Mouse (Mus musculus): ENCODE data around the gene Pnmt. TPM values are rescaled to one million over a fixed set of nuclear protein-coding genes. Genes with fewer than 3 reads are reported as not detected.

Gene Pnmt
- total and polyA plus RNA-seq, 3 experiments = not detected

- peak; percentile 90 for DNase-seq (ENCODE audit: low read depth, low spot score)
- H3K79me2 ChIP-seq (ENCODE audit: control insufficient read depth, insufficient read depth, low read length, poor library complexity) = peaks cover 5% of the 10 kb centered on the region
- peak overlapping the region; percentile 54 to 66 for H3K4me3 ChIP-seq (ENCODE audit: control insufficient read depth in 1 of 2, insufficient read depth in 1 of 2, low read depth in 2 of 2, low read length in 2 of 2)
- H3K27ac ChIP-seq (ENCODE audit: control insufficient read depth, low read depth, low read length) = no peak overlapping the region
- H3K4me1 ChIP-seq (ENCODE audit: control insufficient read depth in 1 of 2, insufficient read depth in 2 of 2, low read length in 2 of 2) = peaks cover 4 to 27% of the 10 kb centered on the region in 2 experiments; a peak in 3 of 4 replicates
- H3K9ac ChIP-seq (ENCODE audit: control insufficient read depth, low read depth, low read length, poor library complexity, severe bottlenecking) = peak overlapping the region; percentile 45; the same call in 1 of the 2 replicates
- peaks cover 0 to 11% of the 10 kb centered on the region in 2 experiments; a peak in 2 of 4 replicates for H3K36me3 ChIP-seq (ENCODE audit: control insufficient read depth in 1 of 2, insufficient read depth in 2 of 2, low read length in 2 of 2)
- H3K9me3 ChIP-seq (replicated peaks; ENCODE audit: insufficient read depth, low read length) = no peaks in the 10 kb centered on the region
- H3K27me3 ChIP-seq (ENCODE audit: control insufficient read depth in 1 of 2, insufficient read depth in 2 of 2, low read length in 2 of 2) = no peaks in the 10 kb centered on the region
- no peak for TF ChIP-seq POLR2A (IDR thresholded peaks at IDR 0.05; ENCODE audit: control insufficient read depth in 1 of 2, insufficient read depth in 1 of 2, low read depth in 1 of 2, low read length in 2 of 2, poor library complexity in 1 of 2)
- TF ChIP-seq ZC3H11A (IDR thresholded peaks at IDR 0.05; ENCODE audit: low read depth, low read length) = peak; percentile 33; the same call in 1 of the 2 replicates
- TF ChIP-seq CHD2 (IDR thresholded peaks at IDR 0.05; ENCODE audit: low read length) = no peak
- peak; percentile 53; the same call in 1 of the 2 replicates for TF ChIP-seq MXI1 (IDR thresholded peaks at IDR 0.05; ENCODE audit: low read depth, low read length)
- TF ChIP-seq EP300 (IDR thresholded peaks at IDR 0.05; ENCODE audit: low read depth in 1 of 2, low read length in 2 of 2) = peak in 1 of 2 experiments; percentile 7; a peak in 1 of 4 replicates
- TF ChIP-seq POLR2AphosphoS5 (IDR thresholded peaks at IDR 0.05; ENCODE audit: borderline replicate concordance, low read depth, low read length) = no peak
- TF ChIP-seq ZKSCAN1 (IDR thresholded peaks at IDR 0.05; ENCODE audit: low read depth, low read length) = no peak
- TF ChIP-seq TAL1 (IDR thresholded peaks at IDR 0.05; ENCODE audit: low read length) = no peak
- no peak for TF ChIP-seq JUND (IDR thresholded peaks at IDR 0.05; ENCODE audit: low read depth, low read length)
- no peak for TF ChIP-seq UBTF (IDR thresholded peaks at IDR 0.05; ENCODE audit: borderline replicate concordance, insufficient read depth, low read depth, low read length)
- TF ChIP-seq TBP (IDR thresholded peaks at IDR 0.05; ENCODE audit: low read depth, low read length) = no peak
- no peak for TF ChIP-seq RCOR1 (IDR thresholded peaks at IDR 0.05; ENCODE audit: low read depth, low read length)
- no peak for TF ChIP-seq ETS1 (IDR thresholded peaks at IDR 0.05; ENCODE audit: low read depth, low read length)
- TF ChIP-seq USF1 (IDR thresholded peaks at IDR 0.05; ENCODE audit: low read depth, low read length) = no peak
- TF ChIP-seq MAX (IDR thresholded peaks at IDR 0.05; ENCODE audit: low read length) = no peak
- no peak for TF ChIP-seq GABPA (IDR thresholded peaks at IDR 0.05; ENCODE audit: low read depth, low read length)
- TF ChIP-seq SMC3 (IDR thresholded peaks at IDR 0.05; ENCODE audit: low read depth, low read length) = peak; percentile 73
- TF ChIP-seq NELFE (IDR thresholded peaks at IDR 0.05; ENCODE audit: low read depth, low read length) = no peak
- no peak for TF ChIP-seq CHD1 (IDR thresholded peaks at IDR 0.05; ENCODE audit: low read depth, low read length)
- no peak for TF ChIP-seq GATA1 (IDR thresholded peaks at IDR 0.05; ENCODE audit: low read depth, low read length)
- no peak for TF ChIP-seq ZMIZ1 (IDR thresholded peaks at IDR 0.05; ENCODE audit: low read depth, low read length)
- TF ChIP-seq TCF12 (IDR thresholded peaks at IDR 0.05; ENCODE audit: low read depth, low read length) = no peak
- no peak for TF ChIP-seq USF2 (IDR thresholded peaks at IDR 0.05; ENCODE audit: borderline replicate concordance in 1 of 2, insufficient read depth in 1 of 2, low read depth in 1 of 2, low read length in 2 of 2)
- TF ChIP-seq BHLHE40 (IDR thresholded peaks at IDR 0.05; ENCODE audit: borderline replicate concordance, low read depth, low read length) = peak; percentile 28; the same call in 1 of the 2 replicates
- TF ChIP-seq NRF1 (IDR thresholded peaks at IDR 0.05; ENCODE audit: insufficient read depth, low read depth, low read length, poor library complexity, severe bottlenecking) = no peak
- 0 out of 2 replicates have a peak, but pooled peaks have one; percentile 43 for TF ChIP-seq MYC (IDR thresholded peaks at IDR 0.05; ENCODE audit: low read depth, low read length)
- no peak for TF ChIP-seq MAFK (IDR thresholded peaks at IDR 0.05; ENCODE audit: borderline replicate concordance, low read depth, low read length)
- no peak for TF ChIP-seq MEF2A (IDR thresholded peaks at IDR 0.05; ENCODE audit: extremely low read depth, insufficient replicate concordance, low read depth, low read length, poor library complexity, severe bottlenecking)
- no peak for TF ChIP-seq KAT2A (conservative IDR thresholded peaks at IDR 0.05; ENCODE audit: low read depth, low read length)
- no peak for TF ChIP-seq E2F4 (IDR thresholded peaks at IDR 0.05; ENCODE audit: borderline replicate concordance, low read depth, low read length)
- TF ChIP-seq SIN3A (IDR thresholded peaks at IDR 0.05; ENCODE audit: low read length) = peak; percentile 67; the same call in 1 of the 2 replicates
- TF ChIP-seq ELF1 (IDR thresholded peaks at IDR 0.05; ENCODE audit: low read depth, low read length) = no peak
- no peak for TF ChIP-seq MYB (IDR thresholded peaks at IDR 0.05; ENCODE audit: low read depth, low read length)
- TF ChIP-seq RAD21 (IDR thresholded peaks at IDR 0.05; ENCODE audit: low read depth, low read length) = peak; percentile 64
- no peak for TF ChIP-seq POLR2AphosphoS2 (IDR thresholded peaks at IDR 0.05; ENCODE audit: low read length)
- peak; percentile 46; the same call in 1 of the 2 replicates for TF ChIP-seq HCFC1 (IDR thresholded peaks at IDR 0.05; ENCODE audit: low read depth, low read length)
- TF ChIP-seq CTCF (IDR thresholded peaks at IDR 0.05 in 2 of 3, conservative IDR thresholded peaks at IDR 0.05 in 1 of 3; ENCODE audit: control insufficient read depth in 1 of 3, insufficient read depth in 1 of 3, low read depth in 2 of 3, low read length in 3 of 3, poor library complexity in 1 of 3, severe bottlenecking in 1 of 3) = peak; percentile 72 to 96 (median 94)
Measured at GRCm38 (mm10) chr11:98345253-98345652, 41.0 kb upstream of the Pnmt start.

All from MEL (cell line).